Mouse (Mus musculus): ENCODE data around the gene Cfap58. TPM values are rescaled to one million over a fixed set of nuclear protein-coding genes. Genes with fewer than 3 reads are reported as not detected.

Gene Cfap58
- total RNA-seq, 2 experiments from 2014 or later = 0.06 TPM; not detected in 1

- no peak for DNase-seq
Observed at GRCm38 (mm10) chr19:48081456-48081855, 144.0 kb downstream of the Cfap58 start.

Small RNAs within 50 kb of the gene (microRNA-seq; reads per million reads assigned to microRNA genes)
- not detected for gene Gm22240

Other genes with a start within 250 kb of the Cfap58 start
- under 1 TPM; 0.27 to 0.33 TPM for gene Col17a1, start 245.6 kb upstream of the Cfap58 start, total RNA-seq (2021)
- 10 to 100 TPM; 80.7 to 88.4 TPM for gene Sfr1, start 206.0 kb upstream of the Cfap58 start, total RNA-seq (2021)
- 100 to 1,000 TPM; 158 to 159 TPM for gene Gsto1, start 82.7 kb upstream of the Cfap58 start, total RNA-seq (2021)
- gene Gsto2, start 72.1 kb upstream of the Cfap58 start, total RNA-seq (2021) = 1 to 10 TPM; 2.6 to 3.7 TPM
- not detected for gene Cfap43, start 18.4 kb upstream of the Cfap58 start, total RNA-seq (2021)
- 10 to 100 TPM; 11.7 to 14.5 TPM for gene Itprip, start 18.4 kb upstream of the Cfap58 start, total RNA-seq (2021)

All from adrenal gland, postnatal 10 days (tissue).